ENCODE assay signal across 15 mouse cellular contexts in the genomic region with DNA sequence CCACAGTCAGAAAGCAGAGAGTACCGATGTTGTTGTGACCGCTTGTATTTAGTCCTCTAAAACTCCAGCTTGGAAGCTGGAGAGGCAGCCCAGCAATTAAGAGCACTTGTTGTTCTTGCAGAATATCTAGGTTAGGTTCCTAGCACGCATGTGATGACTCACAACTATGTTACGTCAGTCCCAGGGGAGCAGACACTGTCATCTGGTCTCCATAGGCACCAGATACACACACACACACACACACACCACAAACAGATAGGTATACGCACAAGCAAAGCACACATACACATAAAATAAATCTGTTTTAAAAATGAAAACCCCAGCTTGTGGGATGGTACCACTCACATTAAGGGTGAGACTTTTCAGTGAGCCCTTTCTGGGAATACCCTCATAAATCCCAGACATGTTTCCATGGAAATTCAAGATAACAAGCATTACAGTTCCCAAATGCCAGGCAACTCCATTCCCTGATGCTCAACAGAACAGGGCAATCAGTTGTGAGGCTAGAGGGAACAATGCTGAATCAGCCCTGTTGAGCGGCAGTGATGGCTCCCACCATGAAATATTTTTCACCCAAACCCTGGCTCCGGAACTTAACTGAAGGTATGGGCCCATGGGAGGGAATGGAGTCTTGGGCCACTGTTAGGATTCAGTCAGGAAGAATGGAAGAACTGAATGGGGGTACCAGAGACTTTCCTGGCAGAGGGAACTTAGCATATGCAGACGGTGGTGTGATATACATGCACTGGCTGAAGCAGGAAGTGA. TPM values are rescaled to one million over a fixed set of nuclear protein-coding genes. Genes with fewer than 3 reads are reported as not detected.
DNase-seq lines count a peak whose midpoint lies in the region; ATAC-seq and TF ChIP-seq lines count a peak whose summit lies in the region.
"Had no signal": no experiment of that assay in that cellular context is flagged by ENCODE, and none has a peak within 500 bp of the region (broad histone marks: within the 10 kb centered on the region; RNA-seq: fewer than 3 reads in every experiment).

No protein-coding gene starts in this region.

- H3K36me3 ChIP-seq in hindbrain, embryonic 12.5 days = no peaks in the 10 kb centered on the region
- H3K36me3 ChIP-seq: midbrain, embryonic 12.5 days had no signal

- no peak overlapping the region for H3K9ac ChIP-seq in hindbrain, embryonic 12.5 days
- H3K9ac ChIP-seq: liver, embryonic 14.5 days; midbrain, embryonic 12.5 days had no signal

- no peaks in the 10 kb centered on the region for H3K9me3 ChIP-seq in hindbrain, embryonic 12.5 days (replicated peaks)
- H3K9me3 ChIP-seq: midbrain, embryonic 12.5 days had no signal

- no peak overlapping the region for H3K4me2 ChIP-seq in hindbrain, embryonic 12.5 days (replicated peaks)
- H3K4me2 ChIP-seq: midbrain, embryonic 12.5 days had no signal

- no peak overlapping the region for H3K4me3 ChIP-seq in gastrocnemius, adult 2 months
- no peak overlapping the region for H3K4me3 ChIP-seq in hindbrain, embryonic 12.5 days
- H3K4me3 ChIP-seq: midbrain, embryonic 12.5 days had no signal

- no peaks in the 10 kb centered on the region for H3K27me3 ChIP-seq in hindbrain, embryonic 12.5 days
- H3K27me3 ChIP-seq: midbrain, embryonic 12.5 days had no signal

- 91% methylated on average over 8 of the region's 8 CpGs for WGBS in hindbrain, embryonic 12.5 days

- peak; percentile 55; the same call in 1 of the 2 replicates for ATAC-seq in neutrophil, adult 5-6 weeks (ENCODE audit: extremely low read depth, insufficient number of reproducible peaks, low FRiP score, poor library complexity, severe bottlenecking)
- ATAC-seq in hindbrain, embryonic 12.5 days (ENCODE audit: low FRiP score) = no peak
- ATAC-seq: hindbrain, postnatal 0 days had no signal

- no peak for TF ChIP-seq CTCF in gastrocnemius, adult 2 months (IDR thresholded peaks at IDR 0.05)

- H3K4me1 ChIP-seq in hindbrain, embryonic 12.5 days = peaks cover 9% of the 10 kb centered on the region

- DNase-seq in gastrocnemius, adult 2 months = peak; percentile 52
- DNase-seq in gastrocnemius, postnatal 14 days = no peak
- peak; percentile 91 for DNase-seq in MN1 (ENCODE audit: low spot score)
- DNase-seq in heart, adult 9 months (ENCODE audit: low spot score in 2 of 2) = peak; percentile 52 to 56
- DNase-seq in kidney, adult 9 months = no peak
- no peak for DNase-seq in left cerebral cortex, postnatal 10 days (ENCODE audit: extremely low spot score in 1 of 2, low spot score in 2 of 2)
- DNase-seq: gastrocnemius, postnatal 25 days; kidney, postnatal 36 days; right cerebral cortex, postnatal 25 days had no signal

- intact Hi-C loops in gastrocnemius, adult 2 months (cut with DNase I) = loop anchor here (5.0 kb wide), 1 partner anchor 36 kb away; a partner anchor contains a TSS
- intact Hi-C loops in gastrocnemius, postnatal 14 days (cut with DNase I; ENCODE audit: low total_unique reads) = no loop called here
- intact Hi-C loops in left cerebral cortex, postnatal 10 days (cut with DNase I) = no loop called here

- peak overlapping the region; percentile 63 for H3K27ac ChIP-seq in gastrocnemius, adult 2 months
- H3K27ac ChIP-seq in hindbrain, embryonic 12.5 days = no peak overlapping the region
- H3K27ac ChIP-seq: hindbrain, postnatal 0 days; liver, embryonic 14.5 days; midbrain, embryonic 12.5 days had no signal

RNA-seq across cellular contexts. Expression of a gene that starts 34.4 kb away (rescaled TPM):
- 1,000 to 10,000 TPM; 2,168 to 2,432 TPM for total RNA-seq in gastrocnemius, adult 2 months (2021)
- total RNA-seq in gastrocnemius, postnatal 14 days (2021) = 1,000 to 10,000 TPM; 2,162 to 2,185 TPM
- 1,498 and 1,634 TPM in 2 replicates for total RNA-seq in neutrophil, adult 5-6 weeks (2017)
- 1,445 and 1,581 TPM in 2 replicates for polyA plus RNA-seq in hindbrain, embryonic 12.5 days (2016; fragmentation: Nextera tagmentation; extraction: Ambion mirVana)
- total RNA-seq in left cerebral cortex, postnatal 10 days (2021) = 1,000 to 10,000 TPM; 1,579 to 1,597 TPM

RNA-seq across cellular contexts. Expression of a gene that starts 46.6 kb away (rescaled TPM):
- total RNA-seq in gastrocnemius, adult 2 months (2021) = 1 to 10 TPM; 2.1 to 2.7 TPM
- 1 to 10 TPM; 8.3 to 9.1 TPM for total RNA-seq in gastrocnemius, postnatal 14 days (2021)
- total RNA-seq in neutrophil, adult 5-6 weeks (2017) = 15.4 and 20.4 TPM in 2 replicates
- 83.0 and 95.1 TPM in 2 replicates for polyA plus RNA-seq in hindbrain, embryonic 12.5 days (2016; fragmentation: Nextera tagmentation; extraction: Ambion mirVana)
- total RNA-seq in left cerebral cortex, postnatal 10 days (2021) = 10 to 100 TPM; 16.8 to 18.0 TPM

RNA-seq across cellular contexts. Expression of a gene that starts 55.5 kb away (rescaled TPM):
- under 1 TPM; 0.28 to 0.46 TPM for total RNA-seq in gastrocnemius, adult 2 months (2021)
- total RNA-seq in gastrocnemius, postnatal 14 days (2021) = under 1 TPM; 0.29 to 0.41 TPM
- total RNA-seq in neutrophil, adult 5-6 weeks (2017) = 0.23 TPM in 1 of 2 replicates, not detected in the other
- polyA plus RNA-seq in hindbrain, embryonic 12.5 days (2016; fragmentation: Nextera tagmentation; extraction: Ambion mirVana) = 0.94 and 1.1 TPM in 2 replicates
- total RNA-seq in left cerebral cortex, postnatal 10 days (2021) = 1 to 10 TPM; 1.2 to 1.8 TPM
- total RNA-seq: common myeloid progenitor, adult 5-6 weeks had no signal

RNA-seq across cellular contexts. Expression of a gene that starts 55.5 kb away (rescaled TPM):
- total RNA-seq in gastrocnemius, adult 2 months (2021) = 1 to 10 TPM; 4.0 to 4.7 TPM
- 10 to 100 TPM in 1 of 2 experiments, 1 to 10 TPM in 1; 7.4 to 11.6 TPM for total RNA-seq in gastrocnemius, postnatal 14 days (2021)
- not detected in 2 replicates for total RNA-seq in neutrophil, adult 5-6 weeks (2017)
- polyA plus RNA-seq in hindbrain, embryonic 12.5 days (2016; fragmentation: Nextera tagmentation; extraction: Ambion mirVana) = 35.4 and 40.0 TPM in 2 replicates
- total RNA-seq in left cerebral cortex, postnatal 10 days (2021) = 10 to 100 TPM in 1 of 2 experiments, 1 to 10 TPM in 1; 9.7 to 10.9 TPM

Comparison
In these comparisons a context has a peak if more than half of its experiments do, and no peak if none do; other contexts are left out.
1. DNase-seq: peak in gastrocnemius, adult 2 months (single experiment), MN1 (single experiment) and heart, adult 9 months (2 of 2); none in gastrocnemius, postnatal 14 days (single experiment), kidney, adult 9 months (single experiment) and left cerebral cortex, postnatal 10 days (0 of 2).